In genomic region chr1:133023723-133024122, GRCm38 (mm10) we compare ENCODE assay signal across 8 mouse cellular contexts. TPM values are rescaled to one million over a fixed set of nuclear protein-coding genes. Genes with fewer than 3 reads are reported as not detected.
DNase-seq lines count a peak whose midpoint lies in the region; ATAC-seq and TF ChIP-seq lines count a peak whose summit lies in the region.
"Not testable (repeated sequence)": the region's sequence is repeated elsewhere in the genome, so short reads cannot be mapped to it uniquely, and the experiment has no call there.

No protein-coding gene starts in this region.

- H3K27ac ChIP-seq in forebrain, embryonic 10.5 days; heart, embryonic 12.5 days (ENCODE audit: poor library complexity, severe bottlenecking); hindbrain, embryonic 16.5 days (ENCODE audit: low read depth, low read length); limb, embryonic 12.5 days; lung, embryonic 14.5 days (ENCODE audit: low read depth); midbrain, embryonic 15.5 days; stomach, postnatal 0 days (replicated peaks): not testable (repeated sequence)

- not testable (repeated sequence) for DNase-seq in G1E (ENCODE audit: low spot score); forebrain, embryonic 10.5 days (ENCODE audit: extremely low spot score, low spot score); lung, embryonic 14.5 days; stomach, postnatal 0 days (ENCODE audit: low spot score)

- H3K9ac ChIP-seq in heart, embryonic 12.5 days; hindbrain, embryonic 16.5 days (ENCODE audit: low read depth, low read length); limb, embryonic 12.5 days (replicated peaks); lung, embryonic 14.5 days; midbrain, embryonic 15.5 days; stomach, postnatal 0 days (ENCODE audit: low read length): not testable (repeated sequence)

- not testable (repeated sequence) for H3K9me3 ChIP-seq in G1E (replicated peaks); forebrain, embryonic 10.5 days; heart, embryonic 12.5 days (replicated peaks); hindbrain, embryonic 16.5 days (ENCODE audit: control insufficient read depth, low read length); limb, embryonic 12.5 days; lung, embryonic 14.5 days (ENCODE audit: low read depth, low read length); midbrain, embryonic 15.5 days; stomach, postnatal 0 days (ENCODE audit: control insufficient read depth, low read length)

- not testable (repeated sequence) for TF ChIP-seq EP300 in stomach, postnatal 0 days (optimal IDR thresholded peaks at IDR 0.05)

- H3K4me3 ChIP-seq in G1E (ENCODE audit: low read depth, low read length), result peak overlapping the region; percentile 88
- H3K4me3 ChIP-seq in forebrain, embryonic 10.5 days, result peak overlapping the region; percentile 94; the same call in 1 of the 2 replicates
- H3K4me3 ChIP-seq in heart, embryonic 12.5 days; hindbrain, embryonic 16.5 days (ENCODE audit: low read length); limb, embryonic 12.5 days (replicated peaks); midbrain, embryonic 15.5 days; stomach, postnatal 0 days (ENCODE audit: low read depth, low read length): not testable (repeated sequence)
- H3K4me3 ChIP-seq in lung, embryonic 14.5 days (ENCODE audit: low read depth, low read length), result peak overlapping the region; percentile 89; the same call in 1 of the 2 replicates

- H3K4me1 ChIP-seq in G1E (ENCODE audit: insufficient read depth, low read depth, low read length), result peaks cover 58% of the 10 kb centered on the region
- H3K4me1 ChIP-seq in forebrain, embryonic 10.5 days, result peaks cover 14% of the 10 kb centered on the region
- peaks cover 16% of the 10 kb centered on the region for H3K4me1 ChIP-seq in heart, embryonic 12.5 days (replicated peaks)
- not testable (repeated sequence) for H3K4me1 ChIP-seq in hindbrain, embryonic 16.5 days (ENCODE audit: control insufficient read depth, insufficient read depth, low read depth, low read length); limb, embryonic 12.5 days (replicated peaks); lung, embryonic 14.5 days (ENCODE audit: insufficient read depth); midbrain, embryonic 15.5 days; stomach, postnatal 0 days (replicated peaks; ENCODE audit: control insufficient read depth, insufficient read depth)

- H3K36me3 ChIP-seq in G1E (replicated peaks), result peaks cover 25% of the 10 kb centered on the region
- peaks cover 30% of the 10 kb centered on the region for H3K36me3 ChIP-seq in forebrain, embryonic 10.5 days (replicated peaks)
- H3K36me3 ChIP-seq in heart, embryonic 12.5 days; hindbrain, embryonic 16.5 days (ENCODE audit: control insufficient read depth, insufficient read depth, low read length); lung, embryonic 14.5 days (ENCODE audit: insufficient read depth); midbrain, embryonic 15.5 days (replicated peaks); stomach, postnatal 0 days (ENCODE audit: control insufficient read depth, insufficient read depth, low read length): not testable (repeated sequence)
- H3K36me3 ChIP-seq in limb, embryonic 12.5 days, result peaks cover 11% of the 10 kb centered on the region

- TF ChIP-seq CTCF in G1E (IDR thresholded peaks at IDR 0.05; ENCODE audit: low read depth, low read length); lung, embryonic 14.5 days (IDR thresholded peaks at IDR 0.05; ENCODE audit: low read depth); stomach, postnatal 0 days (IDR thresholded peaks at IDR 0.05; ENCODE audit: low read depth): not testable (repeated sequence)

- H3K4me2 ChIP-seq in heart, embryonic 12.5 days, result peak overlapping the region; percentile 83
- peak overlapping the region; percentile 67; the same call in 1 of the 2 replicates for H3K4me2 ChIP-seq in hindbrain, embryonic 16.5 days (ENCODE audit: low read length)
- H3K4me2 ChIP-seq in limb, embryonic 12.5 days, result peak overlapping the region; percentile 63
- peak overlapping the region; percentile 63 for H3K4me2 ChIP-seq in lung, embryonic 14.5 days
- H3K4me2 ChIP-seq in midbrain, embryonic 15.5 days, result peak overlapping the region; percentile 57
- peak overlapping the region; percentile 58 for H3K4me2 ChIP-seq in stomach, postnatal 0 days (replicated peaks; ENCODE audit: low read depth)

- WGBS in forebrain, embryonic 10.5 days, result 97% methylated on average over 3 of the region's 3 CpGs
- WGBS in heart, embryonic 12.5 days, result 82% methylated on average over 3 of the region's 3 CpGs
- 87% methylated on average over 3 of the region's 3 CpGs for WGBS in hindbrain, embryonic 16.5 days
- 94% methylated on average over 3 of the region's 3 CpGs for WGBS in limb, embryonic 12.5 days
- WGBS in lung, embryonic 14.5 days, result 91% methylated on average over 3 of the region's 3 CpGs
- 99% methylated on average over 3 of the region's 3 CpGs for WGBS in midbrain, embryonic 15.5 days
- WGBS in stomach, postnatal 0 days, result 92% methylated on average over 3 of the region's 3 CpGs

- ATAC-seq in G1E (ENCODE audit: extremely low read depth, insufficient number of reproducible peaks, low FRiP score, poor library complexity, severe bottlenecking); heart, embryonic 12.5 days (ENCODE audit: insufficient number of reproducible peaks, low FRiP score); hindbrain, embryonic 16.5 days; limb, embryonic 12.5 days (ENCODE audit: insufficient number of reproducible peaks, insufficient read depth, low FRiP score, low TSS enrichment, low read depth); lung, embryonic 14.5 days (ENCODE audit: insufficient read depth); midbrain, embryonic 15.5 days (replicated peaks); stomach, postnatal 0 days (ENCODE audit: low FRiP score, low TSS enrichment): not testable (repeated sequence)

- H3K27me3 ChIP-seq in G1E (ENCODE audit: insufficient read depth, low read length); forebrain, embryonic 10.5 days (ENCODE audit: poor library complexity, severe bottlenecking); heart, embryonic 12.5 days (replicated peaks); hindbrain, embryonic 16.5 days (replicated peaks; ENCODE audit: control insufficient read depth, insufficient read depth, low read length); limb, embryonic 12.5 days; lung, embryonic 14.5 days (ENCODE audit: insufficient read depth, low read length); midbrain, embryonic 15.5 days (replicated peaks); stomach, postnatal 0 days (ENCODE audit: control insufficient read depth, insufficient read depth, low read length): not testable (repeated sequence)

RNA-seq across cellular contexts. Expression of gene Mdm4, which starts 6.6 kb away (rescaled TPM):
- total RNA-seq in G1E (2014; fragmentation: Nextera tagmentation) (323 and 378 TPM in 2 replicates), G1E (2017) (173 and 219 TPM in 2 replicates)
- 76.1 and 87.3 TPM in 2 replicates for polyA plus RNA-seq in G1E (2012)
- polyA plus RNA-seq in forebrain, embryonic 10.5 days (2016; fragmentation: Nextera tagmentation; extraction: Ambion mirVana), result 38.5 and 38.8 TPM in 2 replicates
- polyA plus RNA-seq in heart, embryonic 12.5 days (2016; fragmentation: Nextera tagmentation; extraction: Ambion mirVana), result 31.3 and 35.5 TPM in 2 replicates
- 30.2 and 30.3 TPM in 2 replicates for polyA plus RNA-seq in hindbrain, embryonic 16.5 days (2015; fragmentation: Nextera tagmentation; extraction: Ambion mirVana)
- 45.9 and 46.7 TPM in 2 replicates for polyA plus RNA-seq in limb, embryonic 12.5 days (2016; fragmentation: Nextera tagmentation; extraction: Ambion mirVana)
- polyA plus RNA-seq in lung, embryonic 14.5 days (2014; fragmentation: Nextera tagmentation; extraction: Ambion mirVana), result 43.4 and 49.5 TPM in 2 replicates
- 44.3 and 45.4 TPM in 2 replicates for polyA plus RNA-seq in midbrain, embryonic 15.5 days (2015; fragmentation: Nextera tagmentation; extraction: Ambion mirVana)
- polyA plus RNA-seq in stomach, postnatal 0 days (2015; fragmentation: Nextera tagmentation; extraction: Ambion mirVana), result 11.1 and 11.3 TPM in 2 replicates

RNA-seq across cellular contexts. Expression of gene Pik3c2b, which starts 21.7 kb away (rescaled TPM):
- total RNA-seq in G1E (2014; fragmentation: Nextera tagmentation) (not detected in 2 replicates), G1E (2017) (0.12 and 0.27 TPM in 2 replicates)
- not detected in 2 replicates for polyA plus RNA-seq in G1E (2012)
- 13.6 and 13.7 TPM in 2 replicates for polyA plus RNA-seq in forebrain, embryonic 10.5 days (2016; fragmentation: Nextera tagmentation; extraction: Ambion mirVana)
- 11.5 and 11.7 TPM in 2 replicates for polyA plus RNA-seq in heart, embryonic 12.5 days (2016; fragmentation: Nextera tagmentation; extraction: Ambion mirVana)
- polyA plus RNA-seq in hindbrain, embryonic 16.5 days (2015; fragmentation: Nextera tagmentation; extraction: Ambion mirVana), result 10.3 and 11.4 TPM in 2 replicates
- polyA plus RNA-seq in limb, embryonic 12.5 days (2016; fragmentation: Nextera tagmentation; extraction: Ambion mirVana), result 6.6 and 7.6 TPM in 2 replicates
- 7.1 TPM in 2 replicates for polyA plus RNA-seq in lung, embryonic 14.5 days (2014; fragmentation: Nextera tagmentation; extraction: Ambion mirVana)
- 16.2 and 17.1 TPM in 2 replicates for polyA plus RNA-seq in midbrain, embryonic 15.5 days (2015; fragmentation: Nextera tagmentation; extraction: Ambion mirVana)
- polyA plus RNA-seq in stomach, postnatal 0 days (2015; fragmentation: Nextera tagmentation; extraction: Ambion mirVana), result 4.2 and 4.7 TPM in 2 replicates
